Mouse (Mus musculus): ENCODE measurements around the gene Glt28d2.

Gene Glt28d2

GRCm38 (mm10) chr3:85829047-85829446 is 58.3 kb downstream of the Glt28d2 start:
- no peak for DNase-seq (ENCODE audit: extremely low spot score, low read depth, low spot score)

- DNase-seq (ENCODE audit: extremely low spot score, low read depth, low spot score) = no peak
Measured at GRCm38 (mm10) chr3:85827815-85828214, 59.5 kb downstream of the Glt28d2 start.

DNA sequence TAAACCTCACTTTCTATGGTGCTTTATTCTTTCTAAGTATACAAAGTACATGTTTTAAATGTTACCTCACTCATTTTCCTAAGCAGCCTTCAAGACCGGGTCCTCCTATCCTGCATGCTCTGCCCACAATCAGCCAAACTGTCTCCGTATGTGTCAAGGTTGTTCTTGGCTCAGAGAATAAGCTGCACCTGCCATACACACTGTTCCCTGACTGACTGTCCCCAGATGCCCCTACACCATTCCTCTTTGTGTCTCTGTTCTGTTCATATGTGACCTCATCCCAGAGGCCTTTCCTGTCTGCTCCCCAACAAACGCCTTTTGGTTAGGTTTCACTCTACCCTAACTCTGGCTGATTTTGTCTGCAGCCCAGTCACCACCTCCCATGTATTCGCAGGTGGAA is 60.0 kb downstream of the Glt28d2 start:
- DNase-seq (ENCODE audit: extremely low spot score, low read depth, low spot score) = no peak

GRCm38 (mm10) chr3:85820839-85821548 is 66.3 kb downstream of the Glt28d2 start:
- no peak for DNase-seq (ENCODE audit: extremely low spot score, low read depth, low spot score)

All from hindlimb bud, embryonic 11.5 days (tissue).